Mouse (Mus musculus): ENCODE measurements around the gene Pgbd1.

DNA sequence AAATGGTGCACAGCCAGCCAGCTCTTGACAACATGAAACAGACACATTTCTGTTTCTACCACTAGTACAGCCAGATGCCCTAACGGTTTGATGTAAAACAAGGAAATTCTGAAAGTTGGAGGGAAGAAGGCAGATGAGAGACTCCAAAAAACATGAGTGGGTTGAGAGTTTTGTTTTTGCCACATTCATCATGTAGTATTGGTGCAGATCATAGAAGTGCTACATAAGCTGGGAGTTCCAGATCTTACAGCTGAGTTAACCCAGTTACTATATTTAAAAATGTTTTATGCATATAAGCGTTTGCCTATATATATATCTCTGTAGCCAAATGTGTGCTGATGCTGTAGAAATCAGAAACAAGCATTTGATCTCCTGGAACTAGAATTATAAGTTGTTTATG, 68.2 kb downstream of the Pgbd1 start:
- TF ChIP-seq POLR2A (IDR thresholded peaks at IDR 0.05; ENCODE audit: control insufficient read depth, extremely low read depth, insufficient read depth, low read length, poor library complexity): no peak
- TF ChIP-seq CTCF (IDR thresholded peaks at IDR 0.05; ENCODE audit: borderline replicate concordance, control insufficient read depth, extremely low read depth, insufficient read depth, low read length, poor library complexity): no peak

All from thymus, adult 2 months (tissue).